ENCODE assay signal across 16 mouse cellular contexts in genomic region chr3:129967874-129968273, GRCm38 (mm10). TPM values are rescaled to one million over a fixed set of nuclear protein-coding genes. Genes with fewer than 3 reads are reported as not detected.
"Had no signal": no experiment of that assay in that cellular context is flagged by ENCODE, and none has a peak within 500 bp of the region (broad histone marks: within the 10 kb centered on the region; RNA-seq: fewer than 3 reads in every experiment).

No protein-coding gene starts in this region.

- H3K9ac ChIP-seq: limb, embryonic 12.5 days; lung, embryonic 15.5 days; midbrain, embryonic 15.5 days; neural tube, embryonic 13.5 days had no signal

- H3K4me3 ChIP-seq: limb, embryonic 12.5 days; lung, embryonic 15.5 days; megakaryocyte, embryonic 14.5 days; midbrain, embryonic 15.5 days; neural tube, embryonic 13.5 days had no signal

- H3K9me3 ChIP-seq: limb, embryonic 12.5 days; lung, embryonic 15.5 days; midbrain, embryonic 15.5 days; neural tube, embryonic 13.5 days had no signal

- H3K4me2 ChIP-seq: limb, embryonic 12.5 days; lung, embryonic 15.5 days; midbrain, embryonic 11.5 days; midbrain, embryonic 15.5 days; neural tube, embryonic 13.5 days had no signal

- H3K27ac ChIP-seq: limb, embryonic 12.5 days; lung, embryonic 15.5 days; macrophage; midbrain, embryonic 15.5 days; neural tube, embryonic 13.5 days had no signal

- ATAC-seq: intestine, postnatal 0 days; midbrain, embryonic 15.5 days had no signal

- DNase-seq: kidney, adult 8-10 months; kidney, postnatal 25 days; layer of hippocampus, adult 9-11 months; lung, postnatal 14 days; right cerebral cortex, adult 18-20 months; right cerebral cortex, postnatal 25 days; thymus, postnatal 36 days had no signal

- H3K36me3 ChIP-seq: limb, embryonic 12.5 days; lung, embryonic 15.5 days; midbrain, embryonic 15.5 days; neural tube, embryonic 13.5 days had no signal

RNA-seq across cellular contexts. Expression of gene Mcub, which starts 2.1 kb away (rescaled TPM):
- total RNA-seq: liver, adult 2 months had no signal
